Mouse (Mus musculus): ENCODE measurements around the gene Sugp1. TPM values are rescaled to one million over a fixed set of nuclear protein-coding genes. Genes with fewer than 3 reads are reported as not detected.
A peak's percentile ranks its signal among the peaks of the same experiment; 100 is the strongest.

The Sugp1 gene
- polyA plus RNA-seq, 1 experiment from 2014 or later = 62.1 TPM

GRCm38 (mm10) chr8:70089296-70089960 is 46.8 kb downstream of the Sugp1 start:
- peaks cover 5% of the 10 kb centered on the region for H3K36me3 ChIP-seq
- peaks cover 60% of the 10 kb centered on the region for H3K27me3 ChIP-seq
- no peaks in the 10 kb centered on the region for H3K9me3 ChIP-seq
- peak overlapping the region; percentile 15; the same call in 1 of the 2 replicates for H3K9ac ChIP-seq (replicated peaks)
- no peak overlapping the region for H3K27ac ChIP-seq
- peaks cover 33% of the 10 kb centered on the region for H3K4me1 ChIP-seq (replicated peaks)
- H3K4me2 ChIP-seq (replicated peaks) = no peak overlapping the region
- 42% methylated on average over 9 of the region's 9 CpGs for WGBS
- peak; percentile 7; the same call in 1 of the 2 replicates for ATAC-seq
- no peak overlapping the region for H3K4me3 ChIP-seq (replicated peaks)

DNA sequence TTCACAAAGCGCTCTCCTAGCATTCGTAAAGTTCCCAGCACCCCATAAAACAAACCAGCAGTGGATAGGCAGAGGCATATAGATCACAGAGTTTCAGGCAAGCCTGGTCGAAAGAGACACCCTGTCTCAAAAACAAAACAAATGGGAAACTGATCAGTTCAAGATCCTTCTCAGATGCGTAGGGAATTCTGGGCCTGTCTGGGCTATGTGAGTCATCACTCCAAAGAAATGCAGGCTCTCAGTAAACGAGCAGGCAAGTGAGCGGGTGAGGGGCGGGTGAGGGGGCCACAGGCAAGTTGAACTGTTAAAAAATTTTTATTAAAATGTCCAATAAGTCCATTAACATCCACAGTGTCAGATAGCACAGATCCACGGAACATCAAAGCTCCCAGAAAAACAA is 50.2 kb downstream of the Sugp1 start:
- no peak overlapping the region for H3K4me2 ChIP-seq (replicated peaks)
- H3K27ac ChIP-seq = 0 out of 2 replicates have a peak overlapping the region, but pooled peaks have one; percentile 1
- peaks cover 23% of the 10 kb centered on the region for H3K4me1 ChIP-seq (replicated peaks)
- H3K4me3 ChIP-seq (replicated peaks) = no peak overlapping the region
- H3K9me3 ChIP-seq = no peaks in the 10 kb centered on the region
- ATAC-seq = no peak
- H3K9ac ChIP-seq (replicated peaks) = no peak overlapping the region
- H3K27me3 ChIP-seq = peaks cover 26% of the 10 kb centered on the region
- peaks cover 38% of the 10 kb centered on the region for H3K36me3 ChIP-seq
- 64% methylated on average over 8 of the region's 8 CpGs for WGBS

DNA sequence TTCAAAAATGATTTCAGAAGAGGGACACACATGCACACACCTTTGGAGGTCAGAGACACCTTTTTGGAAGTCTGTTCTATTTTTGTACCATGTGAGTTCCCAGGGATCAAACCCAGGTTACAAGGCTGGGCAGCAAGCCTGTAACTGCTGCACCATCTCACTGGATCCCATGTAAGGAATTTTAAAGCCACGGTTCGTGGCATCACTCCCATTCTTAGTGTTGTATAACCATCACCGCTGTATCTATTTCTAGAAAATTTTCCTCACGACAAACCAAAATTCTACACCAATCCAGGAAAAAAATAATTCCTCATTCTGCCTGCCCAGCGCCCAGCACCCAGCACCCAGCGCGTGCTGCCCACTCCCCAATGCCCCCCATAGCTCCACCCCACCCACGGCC is 56.7 kb downstream of the Sugp1 start:
- Histone ChIP-seq H3K9me3 (no peaks in the 10 kb centered on the region), H3K9ac (replicated peaks) (no peak overlapping the region), H3K27ac (no peak overlapping the region), H3K4me2 (replicated peaks) (no peak overlapping the region), H3K27me3 (no peaks in the 10 kb centered on the region), H3K4me3 (replicated peaks) (no peak overlapping the region), H3K36me3 (peaks cover 98% of the 10 kb centered on the region), H3K4me1 (replicated peaks) (peaks cover under 1% of the 10 kb centered on the region; the same call in 1 of the 2 replicates)
- 78% methylated on average over 8 of the region's 8 CpGs for WGBS
- no peak for ATAC-seq

DNA sequence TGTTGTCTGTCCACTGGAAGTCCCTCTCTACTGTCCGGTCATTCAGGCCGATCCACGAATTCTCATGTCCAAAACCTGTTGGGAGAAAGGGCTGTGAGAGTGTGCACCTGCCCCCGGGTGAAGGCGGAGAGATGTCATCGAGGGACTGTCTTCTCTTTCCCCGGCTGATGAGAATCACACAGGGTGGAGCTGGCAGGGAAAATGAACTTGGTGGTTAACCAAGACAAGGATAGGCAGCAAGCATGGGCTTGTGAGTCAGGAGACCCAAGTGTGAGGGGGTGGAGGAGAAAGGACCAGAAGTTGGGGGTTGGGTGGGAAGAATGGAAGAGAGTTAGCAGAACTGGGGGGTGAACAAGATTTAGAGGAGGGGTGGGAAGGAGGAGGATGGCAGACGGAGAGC is 57.6 kb downstream of the Sugp1 start:
- H3K36me3 ChIP-seq = peaks cover 97% of the 10 kb centered on the region
- H3K9me3 ChIP-seq = no peaks in the 10 kb centered on the region
- peaks cover 9% of the 10 kb centered on the region; the same call in 1 of the 2 replicates for H3K4me1 ChIP-seq (replicated peaks)
- WGBS = 88% methylated on average over 8 of the region's 8 CpGs
- no peak overlapping the region for H3K9ac ChIP-seq (replicated peaks)
- no peaks in the 10 kb centered on the region for H3K27me3 ChIP-seq
- no peak overlapping the region for H3K27ac ChIP-seq
- H3K4me3 ChIP-seq (replicated peaks) = no peak overlapping the region
- no peak for ATAC-seq
- H3K4me2 ChIP-seq (replicated peaks) = no peak overlapping the region

DNA sequence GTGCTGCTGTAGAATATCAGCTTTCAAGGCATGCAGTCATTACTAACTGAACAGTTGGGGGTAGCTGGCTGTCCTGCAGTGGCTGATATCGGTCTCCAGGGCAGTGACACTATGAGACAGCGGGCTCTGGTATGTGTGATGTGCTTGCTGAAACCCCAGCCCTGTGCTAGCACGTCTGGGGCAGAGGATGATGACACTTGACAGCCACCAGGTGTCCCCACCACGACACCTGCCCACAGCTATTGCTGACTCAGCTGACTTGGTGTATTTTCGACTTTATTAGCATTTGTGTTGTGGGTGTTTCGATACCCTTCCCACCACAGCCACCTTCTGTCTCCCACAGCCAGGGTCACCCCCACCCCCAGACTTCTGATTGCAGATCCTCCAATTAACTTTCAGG is 61.9 kb downstream of the Sugp1 start:
- H3K36me3 ChIP-seq = peaks cover 97% of the 10 kb centered on the region
- no peak overlapping the region for H3K27ac ChIP-seq
- H3K9ac ChIP-seq (replicated peaks) = no peak overlapping the region
- no peak overlapping the region for H3K4me2 ChIP-seq (replicated peaks)
- H3K9me3 ChIP-seq = no peaks in the 10 kb centered on the region
- 18% methylated on average over 6 of the region's 6 CpGs for WGBS
- ATAC-seq = peak; percentile 66
- H3K27me3 ChIP-seq = no peaks in the 10 kb centered on the region
- H3K4me3 ChIP-seq (replicated peaks) = no peak overlapping the region
- peaks cover 15% of the 10 kb centered on the region for H3K4me1 ChIP-seq (replicated peaks)

DNA sequence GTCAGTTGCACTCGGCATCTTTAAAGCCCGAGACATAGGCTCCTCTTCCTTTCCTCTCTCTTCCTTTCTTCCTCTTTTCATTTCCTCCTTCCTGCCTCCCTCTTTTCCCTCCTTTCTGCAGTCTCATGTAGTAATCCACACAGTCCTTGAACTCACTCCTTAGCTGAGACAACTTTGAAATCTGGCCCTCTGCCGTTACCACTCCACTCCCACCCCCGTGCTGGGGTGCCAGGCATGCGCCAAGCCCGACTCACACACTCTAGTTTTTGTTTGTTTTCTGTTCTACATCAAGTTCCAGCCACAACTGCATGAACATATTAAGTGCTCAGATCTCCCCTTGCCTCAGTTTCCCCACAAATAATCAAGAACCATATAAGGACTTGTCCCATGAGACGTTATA is 62.3 kb downstream of the Sugp1 start:
- no peaks in the 10 kb centered on the region for H3K27me3 ChIP-seq
- H3K9me3 ChIP-seq = no peaks in the 10 kb centered on the region
- no peak overlapping the region for H3K9ac ChIP-seq (replicated peaks)
- peaks cover 19% of the 10 kb centered on the region for H3K4me1 ChIP-seq (replicated peaks)
- no peak overlapping the region for H3K4me2 ChIP-seq (replicated peaks)
- H3K4me3 ChIP-seq (replicated peaks) = no peak overlapping the region
- H3K36me3 ChIP-seq = peaks cover 97% of the 10 kb centered on the region
- 83% methylated on average over 7 of the region's 7 CpGs for WGBS
- no peak overlapping the region for H3K27ac ChIP-seq
- no peak for ATAC-seq

GRCm38 (mm10) chr8:70110451-70110850 is 67.8 kb downstream of the Sugp1 start:
- Histone ChIP-seq H3K9ac (replicated peaks) (no peak overlapping the region), H3K4me3 (replicated peaks) (no peak overlapping the region), H3K36me3 (peaks cover 99% of the 10 kb centered on the region), H3K4me2 (replicated peaks) (no peak overlapping the region), H3K9me3 (no peaks in the 10 kb centered on the region), H3K27ac (no peak overlapping the region), H3K27me3 (peaks cover 40% of the 10 kb centered on the region), H3K4me1 (replicated peaks) (peaks cover 35% of the 10 kb centered on the region)
- 95% methylated on average over 2 of the region's 2 CpGs for WGBS
- ATAC-seq = no peak

GRCm38 (mm10) chr8:70111192-70111795 is 68.7 kb downstream of the Sugp1 start:
- peaks cover 45% of the 10 kb centered on the region for H3K27me3 ChIP-seq
- no peaks in the 10 kb centered on the region for H3K9me3 ChIP-seq
- no peak overlapping the region for H3K9ac ChIP-seq (replicated peaks)
- H3K4me3 ChIP-seq (replicated peaks) = no peak overlapping the region
- peaks cover 36% of the 10 kb centered on the region for H3K4me1 ChIP-seq (replicated peaks)
- no peak overlapping the region for H3K4me2 ChIP-seq (replicated peaks)
- no peak for ATAC-seq
- H3K27ac ChIP-seq = no peak overlapping the region
- WGBS = 60% methylated on average over 23 of the region's 23 CpGs
- peaks cover 98% of the 10 kb centered on the region for H3K36me3 ChIP-seq

GRCm38 (mm10) chr8:70112401-70113016 is 69.9 kb downstream of the Sugp1 start:
- H3K27me3 ChIP-seq = peaks cover 50% of the 10 kb centered on the region
- 6% methylated on average over 43 of the region's 43 CpGs for WGBS
- peaks cover 44% of the 10 kb centered on the region for H3K4me1 ChIP-seq (replicated peaks)
- no peak overlapping the region for H3K27ac ChIP-seq
- H3K36me3 ChIP-seq = peaks cover 89% of the 10 kb centered on the region
- peak overlapping the region; percentile 25 for H3K4me2 ChIP-seq (replicated peaks)
- 0 out of 2 replicates have a peak overlapping the region, but pooled peaks have one; percentile 0 for H3K9ac ChIP-seq (replicated peaks)
- peak; percentile 25; the same call in 1 of the 2 replicates for ATAC-seq
- H3K4me3 ChIP-seq (replicated peaks) = no peak overlapping the region
- no peaks in the 10 kb centered on the region for H3K9me3 ChIP-seq

DNA sequence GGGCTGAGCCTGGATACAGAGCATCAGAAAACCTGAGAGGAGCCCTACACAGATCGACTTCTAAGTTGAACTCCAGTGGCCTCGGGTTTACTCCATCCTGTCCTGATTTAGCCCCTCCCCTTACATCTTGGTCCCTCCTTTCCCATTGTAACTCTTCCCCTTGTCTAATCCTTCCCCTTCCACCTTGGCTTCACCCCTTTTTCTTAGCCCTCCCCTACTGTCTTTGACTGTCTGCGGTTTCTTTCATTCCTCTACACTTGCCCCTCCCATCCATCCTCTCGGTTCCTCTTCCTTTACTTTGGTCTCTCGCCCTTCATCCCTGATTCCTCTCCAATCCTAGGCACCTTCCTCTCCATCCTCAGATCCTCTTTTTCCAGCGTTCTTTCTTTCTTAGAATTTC is 71.9 kb downstream of the Sugp1 start:
- H3K9me3 ChIP-seq = no peaks in the 10 kb centered on the region
- ATAC-seq = no peak
- H3K27ac ChIP-seq = no peak overlapping the region
- no peak overlapping the region for H3K4me3 ChIP-seq (replicated peaks)
- H3K9ac ChIP-seq (replicated peaks) = no peak overlapping the region
- peaks cover 54% of the 10 kb centered on the region for H3K4me1 ChIP-seq (replicated peaks)
- H3K36me3 ChIP-seq = peaks cover 69% of the 10 kb centered on the region
- WGBS = 15% methylated on average over 6 of the region's 6 CpGs
- H3K27me3 ChIP-seq = peaks cover 50% of the 10 kb centered on the region
- no peak overlapping the region for H3K4me2 ChIP-seq (replicated peaks)

- peaks cover 65% of the 10 kb centered on the region for H3K36me3 ChIP-seq
- no peak overlapping the region for H3K4me3 ChIP-seq (replicated peaks)
- H3K4me1 ChIP-seq (replicated peaks) = peaks cover 50% of the 10 kb centered on the region
- no peak overlapping the region for H3K4me2 ChIP-seq (replicated peaks)
- no peak overlapping the region for H3K9ac ChIP-seq (replicated peaks)
- whole genome bisulfite sequencing = 69% methylated on average over 13 of the region's 13 CpGs
- ATAC-seq = no peak
- no peak overlapping the region for H3K27ac ChIP-seq
- no peaks in the 10 kb centered on the region for H3K9me3 ChIP-seq
- peaks cover 50% of the 10 kb centered on the region for H3K27me3 ChIP-seq
These were observed 72.3 kb downstream of the Sugp1 start for GRCm38 (mm10) chr8:70114892-70115291.

GRCm38 (mm10) chr8:70117611-70118010 is 75.0 kb downstream of the Sugp1 start:
- peak overlapping the region; percentile 89 for H3K4me2 ChIP-seq (replicated peaks)
- H3K4me1 ChIP-seq (replicated peaks) = peaks cover 40% of the 10 kb centered on the region
- peaks cover 38% of the 10 kb centered on the region for H3K36me3 ChIP-seq
- no peak for ATAC-seq
- H3K27ac ChIP-seq = no peak overlapping the region
- H3K9me3 ChIP-seq = no peaks in the 10 kb centered on the region
- H3K27me3 ChIP-seq = peaks cover 37% of the 10 kb centered on the region
- peak overlapping the region; percentile 90 for H3K9ac ChIP-seq (replicated peaks)
- WGBS = 9% methylated on average over 9 of the region's 9 CpGs
- H3K4me3 ChIP-seq (replicated peaks) = peak overlapping the region; percentile 63

All from midbrain, embryonic 13.5 days (tissue).